Mouse (Mus musculus): ENCODE results near the gene Gm10800.

DNA sequence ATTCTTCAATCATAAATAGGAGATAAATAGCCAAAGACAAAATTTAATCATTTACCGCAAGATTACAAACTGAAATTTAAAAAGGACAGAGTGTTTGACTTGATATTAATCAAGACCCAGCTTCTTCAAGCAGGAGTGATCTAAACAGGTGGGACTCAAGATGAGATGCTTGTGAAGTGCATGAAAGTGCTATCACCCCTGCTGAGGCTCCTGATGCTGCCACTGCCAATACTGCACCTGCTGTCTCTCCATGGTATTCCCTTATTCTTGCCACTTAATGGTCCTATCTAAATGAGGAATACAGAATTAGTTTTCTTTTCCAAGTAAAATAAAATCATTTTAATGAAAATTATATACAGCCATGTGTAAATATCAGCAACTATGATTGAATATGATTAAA is 30.4 kb upstream of the Gm10800 start:
- no peak for TF ChIP-seq POLR2A (IDR thresholded peaks at IDR 0.05; ENCODE audit: low read depth, low read length)
- TF ChIP-seq CTCF (IDR thresholded peaks at IDR 0.05; ENCODE audit: extremely low read depth, insufficient read length, insufficient replicate concordance, low read depth, low read length), result no peak

All from small intestine, adult 2 months (tissue).